Mouse (Mus musculus) R1 (cell line): ENCODE measurements around the gene Zfp942.

ENCODE experiments used
- DNase-seq: peaks from one replicate; pipeline ENCODE4 v3.0.0-alpha.2; 2018; ENCODE audit warnings: low read depth, low spot score

Zfp942 gene

DNA sequence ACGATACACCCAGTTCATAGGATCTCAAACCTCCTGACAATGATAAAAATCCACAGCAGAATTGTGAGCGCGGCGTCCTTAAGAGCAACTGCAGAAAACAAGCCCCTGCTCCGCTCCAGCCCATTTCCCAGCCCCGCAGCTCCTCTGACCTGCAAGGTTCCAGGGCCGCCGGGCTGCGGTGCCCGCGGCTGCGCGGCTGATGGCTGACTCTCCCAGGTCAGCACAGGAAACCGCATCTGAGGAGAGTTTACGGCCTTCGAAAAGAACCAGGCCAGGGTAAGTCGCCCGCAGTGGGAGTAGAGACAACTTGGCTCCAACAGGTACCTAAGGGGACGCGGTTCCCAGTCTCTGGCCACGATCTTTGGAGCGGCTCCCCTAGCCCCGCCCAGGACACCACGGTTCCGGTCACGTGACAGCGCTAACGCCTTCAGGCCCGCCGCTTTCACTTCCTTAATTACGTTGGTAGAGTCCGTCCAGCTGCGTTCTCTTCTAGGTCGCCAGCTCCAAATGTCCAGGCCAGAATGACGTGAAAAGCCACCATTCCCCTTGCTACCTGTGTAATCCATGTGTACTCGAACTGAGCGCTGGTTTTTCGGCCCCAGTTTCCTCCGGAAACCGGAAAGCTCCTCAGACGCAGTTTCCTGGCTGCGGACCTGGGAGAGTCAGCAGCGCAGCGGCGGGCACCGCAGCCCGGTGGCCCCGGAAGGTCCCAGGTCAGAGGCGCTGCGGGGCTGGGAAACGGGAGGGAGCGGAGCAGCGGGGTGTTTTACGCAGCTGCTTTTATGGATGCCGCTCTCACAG is at the start of gene Zfp942, which contains the start of gene Zfp943:
Zfp942 (minus strand) TSS at position 358 of the 801 bp plus-strand sequence.
Zfp943 (plus strand) TSS at position 446 of the 801 bp plus-strand sequence.
- DNase-seq = peak; percentile 78

DNA sequence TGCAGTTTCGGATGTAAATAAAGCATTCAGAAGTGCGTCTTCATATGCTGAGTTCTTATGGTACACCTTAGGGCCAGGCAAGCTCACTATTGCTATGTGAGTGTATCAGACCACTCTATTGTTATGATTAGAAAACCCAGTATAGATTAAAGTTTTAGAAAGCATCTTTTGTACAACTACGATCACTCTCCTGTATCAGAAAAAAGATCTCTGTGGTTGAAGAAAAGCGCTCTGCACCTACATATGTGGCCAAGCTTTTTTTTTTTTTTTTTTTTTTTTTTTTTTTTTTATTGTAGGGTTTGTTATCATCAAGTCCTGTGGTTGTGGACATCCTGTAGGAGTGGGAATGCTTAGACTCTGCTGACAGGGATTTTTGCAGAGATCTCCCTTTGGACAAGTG is 1.0 kb upstream of the Zfp942 start:
- no peak for DNase-seq

DNA sequence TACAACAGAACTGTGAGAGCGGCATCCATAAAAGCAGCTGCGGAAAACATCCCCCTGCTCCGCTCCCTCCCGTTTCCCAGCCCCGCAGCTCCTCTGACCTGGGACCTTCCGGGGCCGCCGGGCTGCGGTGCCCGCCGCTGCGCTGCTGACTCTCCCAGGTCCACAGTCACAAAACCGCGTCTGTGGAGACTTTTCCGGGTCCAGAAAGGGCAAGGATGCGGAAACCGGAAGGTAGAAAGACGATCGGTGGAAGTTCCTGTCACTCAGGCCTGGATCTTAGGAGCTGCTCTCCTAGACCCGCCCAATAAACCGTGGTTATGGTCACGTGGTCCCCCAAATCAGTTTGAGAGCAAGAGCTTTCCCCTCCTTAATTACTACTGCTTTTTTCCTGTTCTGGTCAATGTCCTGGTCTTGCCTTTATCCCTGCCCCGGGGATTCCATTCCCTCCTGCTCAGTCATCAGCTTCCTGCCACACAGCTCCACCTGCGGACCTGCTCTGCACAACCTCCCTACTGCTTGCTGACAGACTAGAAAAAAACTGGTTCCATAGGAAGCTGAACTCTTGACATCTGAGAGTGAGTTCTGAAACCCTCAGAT is 52.7 kb downstream of the Zfp942 start, which contains the start of gene Zfp995:
Zfp995 (minus strand) TSS at position 471 of the 597 bp plus-strand sequence.
- DNase-seq = peak; percentile 89

DNA sequence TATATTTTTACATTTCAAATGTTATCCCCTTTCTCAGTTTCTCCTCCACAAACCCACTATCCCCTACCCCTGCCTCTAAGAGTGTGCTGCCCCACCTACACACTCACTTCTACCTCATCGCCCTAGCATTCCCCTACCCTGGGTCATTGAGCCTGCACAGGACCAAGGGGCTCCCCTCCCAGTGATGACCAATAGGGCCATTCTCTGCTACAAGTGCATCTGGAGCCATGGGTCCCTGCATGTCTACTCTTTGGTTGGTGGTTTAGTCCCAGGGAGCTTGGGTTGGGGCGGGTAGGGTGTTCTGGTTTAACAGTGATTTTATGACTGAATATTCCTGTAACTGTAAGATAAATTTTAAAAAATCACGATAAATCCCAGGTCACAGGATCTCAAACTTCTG is 53.2 kb downstream of the Zfp942 start:
- DNase-seq = no peak
